Mouse (Mus musculus) gastrocnemius, adult 18-20 months (tissue): ENCODE measurements around the gene Agbl5. TPM values are rescaled to one million over a fixed set of nuclear protein-coding genes. Genes with fewer than 3 reads are reported as not detected.

Experiments
- DNase-seq: peaks from one replicate; pipeline ENCODE4 v3.0.0; 2021; ENCODE audit warnings: low spot score
- total RNA-seq, 2 experiments: library from RNA; stranded (reverse); gene quantifications; 2 replicates each; pipeline ENCODE4 v1.2.3; 2021

Gene Agbl5
- total RNA-seq, 2 experiments from 2014 or later: 2.1 to 3.4 TPM

DNA sequence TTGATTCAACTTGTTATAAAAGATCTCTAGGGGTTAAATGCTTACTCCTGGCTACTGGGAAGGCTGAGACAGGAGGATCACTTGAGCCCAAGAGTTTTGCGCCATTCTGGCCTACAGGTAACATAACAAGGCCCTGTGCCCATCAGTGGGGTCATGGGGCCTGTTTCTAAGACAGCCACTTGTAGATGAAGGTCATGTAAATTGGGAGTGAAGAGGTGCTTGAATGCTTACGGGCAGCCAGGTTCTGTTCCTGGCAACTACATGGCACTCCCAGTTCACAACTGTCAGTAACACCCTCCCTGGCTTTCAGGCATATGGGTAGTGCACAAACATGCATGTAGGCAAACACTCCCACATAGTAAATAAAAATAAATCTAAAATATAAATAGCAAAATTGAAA lies 62.4 kb downstream of the Agbl5 start:
- DNase-seq: no peak

- DNase-seq: no peak
These were observed 63.2 kb downstream of the Agbl5 start for GRCm38 (mm10) chr5:30951706-30952105.

GRCm38 (mm10) chr5:30952551-30952950 lies 64.1 kb downstream of the Agbl5 start:
- DNase-seq: no peak

- no peak for DNase-seq
These were observed 65.6 kb downstream of the Agbl5 start for GRCm38 (mm10) chr5:30954065-30954464.

DNA sequence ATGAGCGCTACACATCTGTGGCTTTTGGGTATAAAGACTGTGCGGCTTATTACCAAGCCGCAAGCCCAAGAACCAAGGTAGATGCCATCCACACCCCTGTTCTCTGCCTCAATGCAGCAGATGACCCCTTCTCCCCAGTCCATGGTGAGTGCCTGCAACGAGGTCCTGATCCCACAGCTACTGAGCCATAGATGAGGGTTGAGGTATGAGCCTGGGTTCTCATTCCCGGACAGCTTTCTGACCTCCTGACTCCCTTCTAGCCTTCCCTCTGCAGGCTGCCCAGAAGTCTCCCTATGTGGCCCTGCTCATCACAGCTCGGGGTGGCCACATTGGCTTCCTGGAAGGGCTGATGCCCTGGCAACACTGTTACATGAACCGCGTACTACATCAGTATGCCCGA lies 66.1 kb downstream of the Agbl5 start:
- no peak for DNase-seq

DNA sequence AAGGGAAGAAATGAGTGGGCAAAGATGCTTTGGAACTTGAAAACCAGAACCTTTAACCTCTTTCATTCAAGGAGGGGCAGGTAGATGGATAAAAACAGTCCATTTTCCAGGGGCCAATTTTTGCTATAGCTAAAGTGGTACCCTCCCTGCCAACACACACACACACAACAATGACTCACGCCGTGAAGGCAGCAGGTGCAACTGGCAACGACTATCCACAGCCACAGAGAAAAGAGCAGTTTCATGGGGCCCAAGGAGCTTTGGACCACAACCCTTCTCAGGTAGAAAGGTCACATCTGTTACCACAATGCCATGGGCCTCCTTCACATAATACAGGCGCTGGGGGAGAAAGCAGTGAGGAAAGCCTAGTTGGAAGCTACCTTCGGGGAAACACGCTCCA lies 67.3 kb downstream of the Agbl5 start:
- no peak for DNase-seq

Other genes starting within 250 kb of the Agbl5 start
- gene Slc35f6, start 240.8 kb upstream of the Agbl5 start, total RNA-seq: 10 to 100 TPM; 11.3 to 11.9 TPM
- gene Cenpa, start 221.9 kb upstream of the Agbl5 start, total RNA-seq: 1 to 10 TPM in 1 of 2 experiments, under 1 TPM in 1; 0.96 to 2.5 TPM
- 1 to 10 TPM in 1 of 2 experiments, under 1 TPM in 1; 0.62 to 1.3 TPM for gene Dpysl5, start 177.1 kb upstream of the Agbl5 start, total RNA-seq
- gene Mapre3, start 74.1 kb upstream of the Agbl5 start, total RNA-seq: 10 to 100 TPM; 90.8 to 91.0 TPM
- 10 to 100 TPM; 28.8 to 29.7 TPM for gene Tmem214, start 20.7 kb upstream of the Agbl5 start, total RNA-seq
- 100 to 1,000 TPM; 110 to 114 TPM for gene Ost4, start 19.1 kb downstream of the Agbl5 start, total RNA-seq
- 1 to 10 TPM; 2.5 to 4.4 TPM for gene Emilin1, start 24.7 kb downstream of the Agbl5 start, total RNA-seq
- 10 to 100 TPM; 36.5 to 36.6 TPM for gene Khk, start 32.7 kb downstream of the Agbl5 start, total RNA-seq
- gene Cgref1, start 56.9 kb downstream of the Agbl5 start, total RNA-seq: 1 to 10 TPM; 3.0 to 3.9 TPM
- 10 to 100 TPM; 70.5 to 78.2 TPM for gene Preb, start 71.7 kb downstream of the Agbl5 start, total RNA-seq
- gene Tcf23, start 80.0 kb downstream of the Agbl5 start, total RNA-seq: under 1 TPM; 0.07 to 0.21 TPM
- gene Atraid, start 159.6 kb downstream of the Agbl5 start, total RNA-seq: 10 to 100 TPM; 45.3 to 45.4 TPM
- 1 to 10 TPM; 4.3 to 5.7 TPM for gene Slc5a6, start 160.2 kb downstream of the Agbl5 start, total RNA-seq
- 10 to 100 TPM; 21.0 to 24.9 TPM for gene Cad, start 166.1 kb downstream of the Agbl5 start, total RNA-seq
- not detected for gene Dnajc5g, start 217.6 kb downstream of the Agbl5 start, total RNA-seq
- gene Slc30a3, start 219.5 kb downstream of the Agbl5 start, total RNA-seq: under 1 TPM in 1 of 2 experiments, not detected in 1; 0.09 TPM
- 100 to 1,000 TPM; 438 to 512 TPM for gene Trim54, start 228.0 kb downstream of the Agbl5 start, total RNA-seq